Mouse (Mus musculus): ENCODE results near the gene Gm15097.
"Not testable (repeated sequence)": the region's sequence is repeated elsewhere in the genome, so short reads cannot be mapped to it uniquely, and the experiment has no call there.

Gm15097 gene

GRCm38 (mm10) chrX:149784173-149784572 lies at the start of gene Gm15097:
Gene Gm15097 (plus strand): TSS chrX:149784473.
- not testable (repeated sequence) for DNase-seq (ENCODE audit: low read depth in 1 of 2, low spot score in 2 of 2)

DNA sequence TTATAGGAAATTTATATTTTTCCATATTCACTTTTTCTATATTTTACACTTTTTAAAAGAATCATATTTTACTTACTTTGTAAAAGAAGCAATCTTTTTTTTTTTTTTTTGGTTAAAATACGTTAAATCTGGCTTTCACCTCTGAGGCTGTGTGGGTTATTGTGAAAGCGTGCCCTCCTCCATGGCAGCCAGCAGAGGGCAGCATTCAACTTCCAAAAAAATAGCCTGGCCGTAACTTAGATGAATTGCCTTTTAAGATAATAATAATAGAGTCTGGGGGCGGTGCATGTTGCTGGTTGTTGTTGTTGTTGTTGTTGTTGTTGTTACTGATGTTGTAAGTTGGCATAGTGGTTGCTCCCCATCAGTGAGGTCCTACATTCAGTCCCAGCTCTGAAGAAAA lies 21.4 kb upstream of the Gm15097 start:
- DNase-seq (ENCODE audit: low read depth in 1 of 2, low spot score in 2 of 2): not testable (repeated sequence)

- DNase-seq (ENCODE audit: low read depth in 1 of 2, low spot score in 2 of 2): not testable (repeated sequence)
These were observed 26.9 kb downstream of the Gm15097 start for GRCm38 (mm10) chrX:149811178-149811577.

Measured in monocyte, adult 2 months (primary cell).